Mouse (Mus musculus): ENCODE measurements around the gene Brd7. TPM values are rescaled to one million over a fixed set of nuclear protein-coding genes. Genes with fewer than 3 reads are reported as not detected.

Gene Brd7
- total and polyA plus RNA-seq, 3 experiments, result 31.9 to 106 (median 46.3) TPM

DNA sequence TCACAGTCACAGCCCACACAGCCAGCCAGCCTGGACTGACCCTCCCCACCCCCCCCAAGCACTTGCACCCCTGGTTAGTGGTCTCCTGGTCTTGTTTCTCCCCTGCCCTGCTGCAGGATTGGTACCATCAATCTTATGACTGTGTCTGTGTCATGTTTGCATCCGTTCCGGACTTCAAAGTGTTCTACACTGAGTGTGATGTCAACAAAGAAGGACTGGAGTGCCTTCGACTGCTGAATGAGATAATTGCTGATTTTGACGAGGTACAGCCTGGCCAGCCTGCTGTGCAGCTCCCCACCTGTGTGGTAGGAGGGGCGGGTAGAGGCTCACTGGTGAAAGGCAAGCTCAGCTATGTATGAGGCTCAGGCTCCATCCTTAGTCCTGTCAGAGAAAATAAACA, 36.7 kb downstream of the Brd7 start:
- no peak for DNase-seq (ENCODE audit: extremely low read depth)
- Histone ChIP-seq H3K4me1 (ENCODE audit: control insufficient read depth in 1 of 2, insufficient read depth in 2 of 2) (no peaks in the 10 kb centered on the region), H3K9me3 (replicated peaks; ENCODE audit: low read length) (no peaks in the 10 kb centered on the region), H3K27me3 (replicated peaks) (no peaks in the 10 kb centered on the region), H3K79me2 (replicated peaks; ENCODE audit: control insufficient read depth, extremely low read depth, insufficient read depth, poor library complexity, severe bottlenecking) (no peaks in the 10 kb centered on the region), H3K9ac (ENCODE audit: insufficient read depth, low read depth) (no peak overlapping the region), H3K4me2 (ENCODE audit: insufficient read depth, low read depth, poor library complexity, severe bottlenecking) (no peak overlapping the region), H3K36me3 (replicated peaks in 1 of 2; ENCODE audit: control insufficient read depth in 1 of 2, insufficient read depth in 1 of 2, low read length in 1 of 2) (peaks cover 90 to 100% of the 10 kb centered on the region in 2 experiments), H3K27ac (ENCODE audit: insufficient read depth, low read depth) (no peak overlapping the region), H3K4me3 (replicated peaks in 1 of 3; ENCODE audit: low read depth in 2 of 3, low read length in 2 of 3, poor library complexity in 1 of 3) (no peak overlapping the region)
- TF ChIP-seq USF2 (conservative IDR thresholded peaks at IDR 0.05; ENCODE audit: low read depth, low read length) (no peak), NELFE (IDR thresholded peaks at IDR 0.05; ENCODE audit: low read depth, low read length) (no peak), MAZ (IDR thresholded peaks at IDR 0.05; ENCODE audit: low read depth, low read length) (no peak), ELF1 (IDR thresholded peaks at IDR 0.05; ENCODE audit: low read depth, low read length) (no peak), RAD21 (IDR thresholded peaks at IDR 0.05; ENCODE audit: low read depth, low read length) (no peak), EP300 (IDR thresholded peaks at IDR 0.05; ENCODE audit: low read length) (no peak), ZMIZ1 (IDR thresholded peaks at IDR 0.05; ENCODE audit: low read depth, low read length) (no peak), ETS1 (conservative IDR thresholded peaks at IDR 0.05; ENCODE audit: low read depth, low read length) (no peak), JUND (conservative IDR thresholded peaks at IDR 0.05; ENCODE audit: low read depth, low read length) (no peak), CHD2 (IDR thresholded peaks at IDR 0.05; ENCODE audit: low read length) (no peak), GABPA (IDR thresholded peaks at IDR 0.05; ENCODE audit: insufficient replicate concordance, low read depth, low read length) (no peak), CTCF (conservative IDR thresholded peaks at IDR 0.05 in 1 of 2, IDR thresholded peaks at IDR 0.05 in 1 of 2; ENCODE audit: low read depth in 2 of 2, low read length in 2 of 2) (no peak), PAX5 (IDR thresholded peaks at IDR 0.05; ENCODE audit: low read length) (no peak), UBTF (IDR thresholded peaks at IDR 0.05; ENCODE audit: low read depth, low read length) (no peak)
- in situ Hi-C loops (cut with MboI; ENCODE audit: low pct_ligation_motif_present, low pct_unique_long_range_greater_than_20kb, low sequenced_read_pairs), result no loop called here
- dilution Hi-C loops (cut with MboI; ENCODE audit: extremely low pct_ligation_motif_present, extremely low pct_unique_long_range_greater_than_20kb, low sequenced_read_pairs), result no loop called here

DNA sequence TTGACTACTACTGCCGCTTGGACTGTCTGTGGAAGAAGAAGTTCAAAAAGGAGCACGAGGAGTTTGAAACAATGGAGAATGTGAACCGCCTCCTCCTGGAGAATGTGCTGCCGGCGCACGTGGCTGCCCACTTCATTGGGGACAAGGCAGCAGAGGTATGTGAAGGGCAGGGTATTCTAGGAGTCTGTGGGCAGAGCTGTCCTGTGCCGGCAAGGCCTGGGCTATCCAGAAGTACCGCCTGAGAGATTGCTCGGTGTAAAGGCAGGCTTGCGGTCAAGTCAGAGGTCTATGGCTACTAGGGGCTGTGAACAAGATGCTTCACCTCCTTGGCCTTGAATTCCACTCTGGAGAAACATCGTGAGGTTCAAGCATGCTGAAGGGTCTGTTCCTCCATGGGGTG, 37.2 kb downstream of the Brd7 start:
- H3K27ac ChIP-seq (ENCODE audit: insufficient read depth, low read depth), result no peak overlapping the region
- DNase-seq (ENCODE audit: extremely low read depth), result no peak
- no peak overlapping the region for H3K4me2 ChIP-seq (ENCODE audit: insufficient read depth, low read depth, poor library complexity, severe bottlenecking)
- in situ Hi-C loops (cut with MboI; ENCODE audit: low pct_ligation_motif_present, low pct_unique_long_range_greater_than_20kb, low sequenced_read_pairs) (no loop called here), dilution Hi-C loops (cut with MboI; ENCODE audit: extremely low pct_ligation_motif_present, extremely low pct_unique_long_range_greater_than_20kb, low sequenced_read_pairs) (no loop called here)
- peaks cover 91 to 100% of the 10 kb centered on the region in 2 experiments for H3K36me3 ChIP-seq (replicated peaks in 1 of 2; ENCODE audit: control insufficient read depth in 1 of 2, insufficient read depth in 1 of 2, low read length in 1 of 2)
- no peak overlapping the region for H3K4me3 ChIP-seq (replicated peaks in 1 of 3; ENCODE audit: low read depth in 2 of 3, low read length in 2 of 3, poor library complexity in 1 of 3)
- no peak overlapping the region for H3K9ac ChIP-seq (ENCODE audit: insufficient read depth, low read depth)
- no peaks in the 10 kb centered on the region for H3K27me3 ChIP-seq (replicated peaks)
- TF ChIP-seq CHD1 (IDR thresholded peaks at IDR 0.05; ENCODE audit: low read depth, low read length) (no peak), UBTF (IDR thresholded peaks at IDR 0.05; ENCODE audit: low read depth, low read length) (no peak), MAX (IDR thresholded peaks at IDR 0.05; ENCODE audit: low read length) (no peak), CHD2 (IDR thresholded peaks at IDR 0.05; ENCODE audit: low read length) (no peak)
- H3K4me1 ChIP-seq (ENCODE audit: control insufficient read depth in 1 of 2, insufficient read depth in 2 of 2), result no peaks in the 10 kb centered on the region
- no peaks in the 10 kb centered on the region for H3K9me3 ChIP-seq (replicated peaks; ENCODE audit: low read length)
- H3K79me2 ChIP-seq (replicated peaks; ENCODE audit: control insufficient read depth, extremely low read depth, insufficient read depth, poor library complexity, severe bottlenecking), result no peaks in the 10 kb centered on the region
